Mouse (Mus musculus) ES-Bruce4 (cell line): ENCODE measurements around the gene Klf4. TPM values are rescaled to one million over a fixed set of nuclear protein-coding genes. Genes with fewer than 3 reads are reported as not detected.

Experiments used
- H3K27ac ChIP-seq: 2 replicates; pipeline ENCODE4 v1.5.1; 2012; ENCODE audit warnings: low read length, inconsistent platforms; ENCODE audit not compliant: insufficient read depth
- H3K27me3 ChIP-seq: 2 replicates; pipeline ENCODE4 v1.6.1; 2012; ENCODE audit warnings: mild to moderate bottlenecking, low read length, inconsistent platforms; ENCODE audit not compliant: control insufficient read depth, poor library complexity, insufficient read depth, severe bottlenecking
- H3K36me3 ChIP-seq: 2 replicates; pipeline ENCODE4 v1.6.1; 2012; ENCODE audit warnings: inconsistent platforms, mild to moderate bottlenecking, low read length, moderate library complexity; ENCODE audit not compliant: control insufficient read depth, poor library complexity, insufficient read depth, severe bottlenecking
- H3K4me1 ChIP-seq: one replicate; pipeline ENCODE4 v1.8.1; 2011; ENCODE audit warnings: low read length; ENCODE audit not compliant: control insufficient read depth, insufficient read depth
- H3K4me3 ChIP-seq: 2 replicates; pipeline ENCODE4 v1.5.1; 2011; ENCODE audit warnings: low read depth, mild to moderate bottlenecking, low read length
- H3K9ac ChIP-seq: 2 replicates; pipeline ENCODE4 v1.6.1; 2012; ENCODE audit warnings: low read depth, mild to moderate bottlenecking, inconsistent platforms; ENCODE audit not compliant: poor library complexity, severe bottlenecking
- H3K9me3 ChIP-seq: replicated peaks from 2 replicates; pipeline ENCODE4 v1.6.1; 2012; ENCODE audit warnings: mild to moderate bottlenecking, low read length, inconsistent platforms; ENCODE audit not compliant: control insufficient read depth, poor library complexity, insufficient read depth, severe bottlenecking
- CTCF ChIP-seq: IDR thresholded peaks from one replicate; pipeline ENCODE4 v1.8.1; 2011; ENCODE audit warnings: low read depth, low read length
- EP300 ChIP-seq: IDR thresholded peaks from 2 replicates; pipeline ENCODE4 v1.6.1; 2011; ENCODE audit warnings: low read depth, low read length; ENCODE audit not compliant: insufficient read depth
- POLR2A ChIP-seq: IDR thresholded peaks from one replicate; pipeline ENCODE4 v1.8.1; 2011; ENCODE audit warnings: low read length; ENCODE audit not compliant: insufficient read depth
- polyA plus RNA-seq: library from polyadenylated mRNA; stranded (reverse); fragments of >200 nt; gene quantifications from 2 replicates; pipeline ENCODE4 v1.2.4, GENCODE M21; 2011; ENCODE audit warnings: low read depth; ENCODE audit not compliant: missing spikeins, insufficient read depth, insufficient read length

The Klf4 gene
- polyA plus RNA-seq, result 59.2 and 63.3 TPM in 2 replicates

GRCm38 (mm10) chr4:55532407-55533195 lies at the start of gene Klf4:
Klf4 (minus strand) TSS chr4:55532466.
- H3K9me3 ChIP-seq, result no peaks in the 10 kb centered on the region
- H3K27me3 ChIP-seq, result no peaks in the 10 kb centered on the region
- H3K4me1 ChIP-seq, result peaks cover 2% of the 10 kb centered on the region
- H3K4me3 ChIP-seq, result peak within 1 kb of the TSS; percentile 90
- H3K36me3 ChIP-seq, result peaks cover 24% of the 10 kb centered on the region
- no peak for TF ChIP-seq CTCF
- H3K27ac ChIP-seq, result no peak within 1 kb of the TSS
- peak within 1 kb of the TSS; percentile 79 for H3K9ac ChIP-seq

GRCm38 (mm10) chr4:55571432-55571831 lies 39.2 kb upstream of the Klf4 start:
- Histone ChIP-seq H3K9me3 (no peaks in the 10 kb centered on the region), H3K27ac (no peak overlapping the region), H3K27me3 (no peaks in the 10 kb centered on the region), H3K4me3 (no peak overlapping the region), H3K36me3 (no peaks in the 10 kb centered on the region), H3K4me1 (no peaks in the 10 kb centered on the region), H3K9ac (no peak overlapping the region)
- no peak for TF ChIP-seq CTCF
- TF ChIP-seq EP300, result no peak
- no peak for TF ChIP-seq POLR2A

- Histone ChIP-seq H3K27ac (no peak overlapping the region), H3K9me3 (no peaks in the 10 kb centered on the region), H3K36me3 (no peaks in the 10 kb centered on the region), H3K9ac (no peak overlapping the region), H3K4me1 (no peaks in the 10 kb centered on the region), H3K4me3 (no peak overlapping the region), H3K27me3 (no peaks in the 10 kb centered on the region)
- TF ChIP-seq CTCF, result no peak
- no peak for TF ChIP-seq EP300
Observed at GRCm38 (mm10) chr4:55567986-55568385, 35.7 kb upstream of the Klf4 start.

- H3K27ac ChIP-seq, result no peak overlapping the region
- H3K4me1 ChIP-seq, result no peaks in the 10 kb centered on the region
- H3K9ac ChIP-seq, result no peak overlapping the region
- TF ChIP-seq EP300 (no peak), POLR2A (no peak), CTCF (no peak)
- no peak overlapping the region for H3K4me3 ChIP-seq
- no peaks in the 10 kb centered on the region for H3K27me3 ChIP-seq
- no peaks in the 10 kb centered on the region for H3K36me3 ChIP-seq
- H3K9me3 ChIP-seq, result no peaks in the 10 kb centered on the region
Observed at GRCm38 (mm10) chr4:55567575-55567974, 35.3 kb upstream of the Klf4 start.

- Histone ChIP-seq H3K9me3 (no peaks in the 10 kb centered on the region), H3K9ac (no peak overlapping the region), H3K27ac (no peak overlapping the region), H3K27me3 (no peaks in the 10 kb centered on the region), H3K4me3 (no peak overlapping the region), H3K36me3 (no peaks in the 10 kb centered on the region), H3K4me1 (no peaks in the 10 kb centered on the region)
- TF ChIP-seq EP300 (no peak), CTCF (no peak), POLR2A (no peak)
Observed at GRCm38 (mm10) chr4:55564317-55564716, 32.1 kb upstream of the Klf4 start.

GRCm38 (mm10) chr4:55563050-55563449 lies 30.8 kb upstream of the Klf4 start:
- no peak overlapping the region for H3K27ac ChIP-seq

More at GRCm38 (mm10) chr4:55563050-55563449, 30.8 kb upstream of the Klf4 start:
- Histone ChIP-seq H3K4me3 (no peak overlapping the region), H3K27me3 (no peaks in the 10 kb centered on the region), H3K4me1 (no peaks in the 10 kb centered on the region), H3K9me3 (no peaks in the 10 kb centered on the region), H3K9ac (no peak overlapping the region), H3K36me3 (no peaks in the 10 kb centered on the region)
- no peak for TF ChIP-seq EP300
- no peak for TF ChIP-seq POLR2A
- no peak for TF ChIP-seq CTCF
